In genomic region chr2:21927656-21928055, GRCm38 (mm10) we compare ENCODE assay signal across 14 mouse cellular contexts.
A peak's percentile ranks its signal among the peaks of the same experiment; 100 is the strongest.
DNase-seq lines count a peak whose midpoint lies in the region; ATAC-seq and TF ChIP-seq lines count a peak whose summit lies in the region.
"Had no signal": no experiment of that assay in that cellular context is flagged by ENCODE, and none has a peak within 500 bp of the region (broad histone marks: within the 10 kb centered on the region; RNA-seq: fewer than 3 reads in every experiment).

No protein-coding gene starts in this region.

- no peaks in the 10 kb centered on the region for H3K9me3 ChIP-seq in forebrain, postnatal 0 days (ENCODE audit: low read length)
- H3K9me3 ChIP-seq in forebrain, embryonic 16.5 days (ENCODE audit: control insufficient read depth, low read length): no peaks in the 10 kb centered on the region
- H3K9me3 ChIP-seq in lung, embryonic 14.5 days (ENCODE audit: low read depth, low read length): no peaks in the 10 kb centered on the region
- H3K9me3 ChIP-seq in midbrain, postnatal 0 days (ENCODE audit: low read length): no peaks in the 10 kb centered on the region
- H3K9me3 ChIP-seq: heart, embryonic 10.5 days; liver, embryonic 13.5 days; megakaryocyte, embryonic 14.5 days; neural tube, embryonic 15.5 days had no signal

- peak; percentile 34; the same call in 1 of the 2 replicates for ATAC-seq in forebrain, postnatal 0 days
- no peak for ATAC-seq in forebrain, embryonic 16.5 days
- ATAC-seq in lung, embryonic 14.5 days (ENCODE audit: insufficient read depth): no peak
- no peak for ATAC-seq in Patski
- ATAC-seq in midbrain, postnatal 0 days (ENCODE audit: low FRiP score): 0 out of 2 replicates have a peak, but pooled peaks have one; percentile 41
- ATAC-seq: inflammation-experienced regulatory T-cells, adult 6 months had no signal

- POLR2A ChIA-PET in Patski (lab: Charles Lee): no interaction called here

- no peak overlapping the region for H3K9ac ChIP-seq in forebrain, postnatal 0 days
- H3K9ac ChIP-seq in forebrain, embryonic 16.5 days (replicated peaks; ENCODE audit: low read depth, low read length): no peak overlapping the region
- no peak overlapping the region for H3K9ac ChIP-seq in lung, embryonic 14.5 days
- H3K9ac ChIP-seq in midbrain, postnatal 0 days (replicated peaks; ENCODE audit: low read length, poor library complexity, severe bottlenecking): no peak overlapping the region
- H3K9ac ChIP-seq: liver, embryonic 13.5 days; neural tube, embryonic 15.5 days had no signal

- no peak overlapping the region for H3K4me3 ChIP-seq in forebrain, postnatal 0 days (ENCODE audit: low read depth, low read length)
- H3K4me3 ChIP-seq in forebrain, embryonic 16.5 days (replicated peaks; ENCODE audit: low read length): no peak overlapping the region
- H3K4me3 ChIP-seq in lung, embryonic 14.5 days (ENCODE audit: low read depth, low read length): no peak overlapping the region
- H3K4me3 ChIP-seq in midbrain, postnatal 0 days (ENCODE audit: low read depth, low read length): no peak overlapping the region
- H3K4me3 ChIP-seq: heart, embryonic 10.5 days; liver, embryonic 13.5 days; megakaryocyte, embryonic 14.5 days; neural tube, embryonic 15.5 days had no signal

- no peaks in the 10 kb centered on the region for H3K27me3 ChIP-seq in forebrain, postnatal 0 days (ENCODE audit: insufficient read depth, low read length)
- no peaks in the 10 kb centered on the region for H3K27me3 ChIP-seq in forebrain, embryonic 16.5 days (replicated peaks; ENCODE audit: control insufficient read depth, insufficient read depth, low read length)
- H3K27me3 ChIP-seq in lung, embryonic 14.5 days (ENCODE audit: insufficient read depth, low read length): no peaks in the 10 kb centered on the region
- H3K27me3 ChIP-seq in Patski: no peaks in the 10 kb centered on the region
- no peaks in the 10 kb centered on the region for H3K27me3 ChIP-seq in midbrain, postnatal 0 days (ENCODE audit: insufficient read depth, low read length)
- H3K27me3 ChIP-seq: liver, embryonic 13.5 days; neural tube, embryonic 15.5 days had no signal

- H3K36me3 ChIP-seq in forebrain, postnatal 0 days (ENCODE audit: insufficient read depth): no peaks in the 10 kb centered on the region
- no peaks in the 10 kb centered on the region for H3K36me3 ChIP-seq in forebrain, embryonic 16.5 days (ENCODE audit: control insufficient read depth, insufficient read depth)
- H3K36me3 ChIP-seq in lung, embryonic 14.5 days (ENCODE audit: insufficient read depth): no peaks in the 10 kb centered on the region
- no peaks in the 10 kb centered on the region for H3K36me3 ChIP-seq in midbrain, postnatal 0 days (ENCODE audit: insufficient read depth, low read length)
- H3K36me3 ChIP-seq: heart, embryonic 10.5 days; liver, embryonic 13.5 days; neural tube, embryonic 15.5 days had no signal

- 33% methylated on average over 1 of the region's 1 CpGs for WGBS in forebrain, postnatal 0 days
- WGBS in forebrain, embryonic 16.5 days: 30% methylated on average over 1 of the region's 1 CpGs
- 38% methylated on average over 1 of the region's 1 CpGs for WGBS in lung, embryonic 14.5 days
- WGBS in midbrain, postnatal 0 days: 40% methylated on average over 1 of the region's 1 CpGs

- peak; percentile 59 for TF ChIP-seq CTCF in forebrain, postnatal 0 days (IDR thresholded peaks at IDR 0.05; ENCODE audit: low read depth)
- peak; percentile 44 for TF ChIP-seq CTCF in lung, embryonic 14.5 days (IDR thresholded peaks at IDR 0.05; ENCODE audit: low read depth)
- TF ChIP-seq CTCF in Patski (IDR thresholded peaks at IDR 0.05): peak; percentile 19
- peak; percentile 74 for TF ChIP-seq CTCF in midbrain, postnatal 0 days (IDR thresholded peaks at IDR 0.05)

- H3K4me2 ChIP-seq in forebrain, postnatal 0 days (ENCODE audit: low read depth): no peak overlapping the region
- no peak overlapping the region for H3K4me2 ChIP-seq in forebrain, embryonic 16.5 days (ENCODE audit: low read length)
- H3K4me2 ChIP-seq in lung, embryonic 14.5 days: no peak overlapping the region
- H3K4me2 ChIP-seq in midbrain, postnatal 0 days (ENCODE audit: low read depth, low read length, poor library complexity, severe bottlenecking): no peak overlapping the region
- H3K4me2 ChIP-seq: liver, embryonic 13.5 days; neural tube, embryonic 15.5 days had no signal

- H3K27ac ChIP-seq in forebrain, postnatal 0 days (ENCODE audit: low read depth, low read length): no peak overlapping the region
- H3K27ac ChIP-seq in forebrain, embryonic 16.5 days (ENCODE audit: low read length): no peak overlapping the region
- no peak overlapping the region for H3K27ac ChIP-seq in lung, embryonic 14.5 days (ENCODE audit: low read depth)
- no peak overlapping the region for H3K27ac ChIP-seq in midbrain, postnatal 0 days (ENCODE audit: low read depth, low read length)
- H3K27ac ChIP-seq: heart, embryonic 10.5 days; liver, embryonic 13.5 days; neural tube, embryonic 15.5 days had no signal

- in situ Hi-C loops in Patski (cut with MboI; ENCODE audit: low pct_unique_long_range_greater_than_20kb): no loop called here

- no peaks in the 10 kb centered on the region for H3K4me1 ChIP-seq in forebrain, postnatal 0 days (ENCODE audit: insufficient read depth)
- H3K4me1 ChIP-seq in forebrain, embryonic 16.5 days (replicated peaks; ENCODE audit: control insufficient read depth, insufficient read depth, low read length): no peaks in the 10 kb centered on the region
- no peaks in the 10 kb centered on the region for H3K4me1 ChIP-seq in lung, embryonic 14.5 days (ENCODE audit: insufficient read depth)
- H3K4me1 ChIP-seq in midbrain, postnatal 0 days (ENCODE audit: insufficient read depth, low read length): no peaks in the 10 kb centered on the region
- H3K4me1 ChIP-seq: heart, embryonic 10.5 days; liver, embryonic 13.5 days; megakaryocyte, embryonic 14.5 days; neural tube, embryonic 15.5 days had no signal

- CTCF ChIA-PET in Patski (lab: Charles Lee): interaction anchor here (1.6 kb wide), 1 partner anchor 18 kb away, joined by 6 read pairs; no protein-coding TSS in a partner anchor

- peak; percentile 35 for DNase-seq in forebrain, postnatal 0 days
- peak; percentile 52 for DNase-seq in lung, embryonic 14.5 days
- DNase-seq in lung, postnatal 14 days: no peak
- no peak for DNase-seq in Patski (ENCODE audit: low read depth, low spot score)
- DNase-seq in midbrain, postnatal 0 days (ENCODE audit: low spot score): peak; percentile 74
- DNase-seq in B cell, adult 2 months: no peak
- DNase-seq in heart, adult 9 months (ENCODE audit: low spot score in 2 of 2): no peak
- DNase-seq: kidney, postnatal 36 days; liver, embryonic 13.5 days had no signal

Comparison
In these comparisons a context has a peak if more than half of its experiments do, and no peak if none do; other contexts are left out.
1. ATAC-seq: peak in forebrain, postnatal 0 days (single experiment) and midbrain, postnatal 0 days (single experiment); none in forebrain, embryonic 16.5 days (single experiment), lung, embryonic 14.5 days (single experiment) and Patski (single experiment).
2. DNase-seq: peak in forebrain, postnatal 0 days (single experiment), lung, embryonic 14.5 days (single experiment) and midbrain, postnatal 0 days (single experiment); none in lung, postnatal 14 days (single experiment), Patski (single experiment), B cell, adult 2 months (0 of 2) and heart, adult 9 months (0 of 2).
3. CTCF ChIP-seq: peak in every context shown above with its lines; median percentile 74 in midbrain, postnatal 0 days; 59 in forebrain, postnatal 0 days; 44 in lung, embryonic 14.5 days; 19 in Patski.